Mouse (Mus musculus) megakaryocyte-erythroid progenitor cell, adult 5-6 weeks (primary cell): ENCODE measurements around the gene Map1lc3b. TPM values are rescaled to one million over a fixed set of nuclear protein-coding genes. Genes with fewer than 3 reads are reported as not detected.
A peak's percentile ranks its signal among the peaks of the same experiment; 100 is the strongest.

Experiments
- ATAC-seq: replicated peaks from 2 replicates; pipeline ENCODE4 v1.8.0; 2016; ENCODE audit warnings: mild to moderate bottlenecking, inconsistent platforms; ENCODE audit not compliant: severe bottlenecking, poor library complexity, low FRiP score, low TSS enrichment
- total RNA-seq, 2 experiments: library from RNA; stranded (forward) in 1 of 2; stranded (reverse) in 1 of 2; fragments of 200-1000, 215-1000 nt in 1 of 2; fragments of >200 nt in 1 of 2; fragmentation: Nextera tagmentation in 1 of 2; gene quantifications; 2 replicates each; pipeline ENCODE4 v1.2.3; 2014 to 2017

Gene Map1lc3b
- 59.8 and 72.6 TPM in 2 replicates for total RNA-seq (2014; fragmentation: Nextera tagmentation)
- 49.2 and 80.3 TPM in 2 replicates for total RNA-seq (2017)

DNA sequence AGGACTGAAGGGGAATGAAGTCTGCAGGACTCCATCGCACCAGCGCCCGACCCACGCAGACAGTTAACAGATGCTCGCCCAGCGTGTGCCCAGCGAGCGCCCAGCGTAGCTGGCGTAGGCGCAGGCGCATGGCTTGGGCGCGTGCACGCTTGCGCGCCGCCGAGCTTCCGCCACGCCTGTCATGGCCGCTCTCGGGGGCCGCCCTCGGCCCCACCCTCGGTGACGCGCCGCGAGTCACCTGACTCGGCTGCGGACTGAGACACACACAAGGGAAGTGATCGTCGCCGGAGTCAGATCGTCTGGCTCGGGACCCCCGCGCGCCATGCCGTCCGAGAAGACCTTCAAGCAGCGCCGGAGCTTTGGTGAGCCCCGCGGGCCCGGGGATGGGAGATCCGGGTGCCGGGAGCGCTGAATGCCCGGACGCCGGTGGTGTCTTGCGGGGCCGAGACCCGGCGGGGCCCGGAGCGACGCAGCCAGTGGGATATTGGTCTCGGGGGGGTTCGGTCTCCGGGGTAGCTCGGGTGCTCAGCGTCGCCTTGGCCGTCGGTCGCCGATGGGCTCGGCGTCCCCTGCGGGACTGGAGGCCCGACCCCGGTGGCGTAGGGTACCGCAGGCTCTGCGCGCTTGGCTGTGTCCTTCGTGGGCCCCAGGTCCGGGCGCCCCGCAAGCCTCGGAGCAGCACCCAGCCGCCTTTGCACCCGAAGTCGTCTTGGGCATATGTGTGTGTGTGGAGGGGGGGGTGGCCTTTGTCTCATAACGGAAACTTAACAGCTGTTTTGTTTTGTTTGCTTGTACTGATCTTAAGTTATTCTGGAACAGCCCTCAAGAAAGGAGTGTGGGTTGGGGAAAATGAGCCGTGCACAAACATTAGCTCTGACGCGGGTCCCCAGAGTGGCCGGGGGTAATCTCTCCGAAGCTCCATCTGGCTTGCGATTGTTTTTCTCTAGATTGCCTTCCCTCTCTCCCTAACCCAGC is at the start of gene Map1lc3b:
Gene Map1lc3b, plus strand, starts transcription at position 159 of the 975 bp plus-strand sequence.
- ATAC-seq = peak; percentile 43

DNA sequence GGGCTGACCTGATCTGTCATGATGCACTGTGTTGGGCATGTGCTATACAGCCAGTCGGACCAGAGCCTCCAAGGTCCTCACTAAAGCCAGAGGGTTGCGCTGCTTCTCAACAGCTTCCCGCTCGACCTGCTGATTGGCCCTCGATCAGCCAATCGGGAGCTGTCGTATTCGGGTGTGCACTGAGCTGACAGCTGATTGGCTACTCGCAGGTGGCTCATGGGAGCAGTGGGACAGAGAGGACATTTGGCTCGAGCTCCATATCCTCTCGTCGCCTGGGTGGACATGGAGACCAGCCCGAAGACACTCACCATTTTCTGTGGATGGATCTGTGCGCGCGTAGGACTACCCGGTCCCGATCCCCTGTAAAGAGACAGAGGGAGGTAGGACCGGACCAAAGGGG is 48.3 kb upstream of the Map1lc3b start:
- ATAC-seq = no peak

GRCm38 (mm10) chr8:121542901-121543300 is 47.3 kb upstream of the Map1lc3b start:
- no peak for ATAC-seq

DNA sequence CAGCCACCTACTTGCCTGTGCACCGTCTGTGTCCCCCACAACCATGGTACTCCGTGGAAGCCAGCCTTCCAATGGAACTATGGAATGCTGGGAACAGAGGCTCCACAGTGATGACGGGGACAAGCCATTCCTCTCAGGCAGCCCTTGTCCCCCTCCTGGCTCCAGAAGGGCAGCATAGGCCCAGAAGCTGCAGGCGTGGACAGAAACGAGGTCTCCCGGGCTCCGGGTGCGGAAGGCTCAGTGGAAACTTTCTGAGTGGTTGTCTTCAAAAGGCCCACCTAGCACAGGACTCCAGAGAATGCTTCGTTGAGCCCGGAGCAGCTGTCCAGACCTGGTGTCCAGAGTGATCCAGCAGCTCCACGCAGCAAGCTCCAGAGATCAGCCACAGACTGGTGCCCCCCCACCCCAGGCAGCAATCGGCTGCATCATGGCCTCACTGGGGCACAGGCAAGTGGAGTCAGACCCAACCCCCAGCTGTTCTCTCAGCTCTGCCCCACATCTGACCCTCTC is 45.8 kb upstream of the Map1lc3b start, which contains the start of gene 1700018B08Rik:
Gene 1700018B08Rik, minus strand, starts transcription at position 45 of the 510 bp plus-strand sequence.
- no peak for ATAC-seq

DNA sequence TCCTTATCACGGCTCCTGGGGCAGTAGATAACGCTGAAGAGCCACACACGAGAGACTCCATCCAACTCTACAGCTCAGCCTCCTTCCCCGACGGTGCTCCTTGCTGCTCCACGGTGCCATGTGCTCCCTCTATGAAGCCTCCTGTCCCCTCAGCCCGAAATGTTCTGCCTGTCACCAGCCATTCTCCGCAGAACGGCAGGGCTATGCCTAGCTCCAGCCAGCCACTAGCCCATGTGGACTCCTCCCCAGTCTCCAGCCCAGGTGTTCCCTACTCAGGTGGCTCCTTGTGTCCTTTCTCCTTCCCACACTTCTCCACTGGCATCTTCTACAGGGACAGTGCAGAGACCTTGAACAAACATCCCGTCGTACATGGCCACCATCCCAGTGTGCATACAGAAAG is 45.2 kb upstream of the Map1lc3b start:
- ATAC-seq = no peak

DNA sequence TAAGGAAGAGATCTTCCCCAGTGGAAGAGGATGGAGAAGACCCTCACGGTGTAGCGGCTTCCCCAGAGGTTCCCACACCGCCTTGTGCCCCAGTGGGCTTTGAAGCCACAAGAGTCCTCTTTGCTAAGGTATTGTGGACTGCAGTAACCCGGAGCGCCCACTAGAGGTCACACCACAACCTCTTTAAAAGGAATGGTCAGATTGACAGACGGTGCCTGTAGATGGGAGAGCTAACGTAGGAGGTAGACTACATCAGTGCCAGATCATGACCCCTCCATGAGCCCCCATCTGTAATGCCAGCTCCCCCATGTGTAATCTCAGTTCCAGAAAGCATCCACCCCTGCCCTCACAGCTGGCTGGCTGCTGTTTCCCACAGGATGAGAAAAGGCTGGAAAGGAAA is 43.0 kb upstream of the Map1lc3b start:
- peak; percentile 81 for ATAC-seq

DNA sequence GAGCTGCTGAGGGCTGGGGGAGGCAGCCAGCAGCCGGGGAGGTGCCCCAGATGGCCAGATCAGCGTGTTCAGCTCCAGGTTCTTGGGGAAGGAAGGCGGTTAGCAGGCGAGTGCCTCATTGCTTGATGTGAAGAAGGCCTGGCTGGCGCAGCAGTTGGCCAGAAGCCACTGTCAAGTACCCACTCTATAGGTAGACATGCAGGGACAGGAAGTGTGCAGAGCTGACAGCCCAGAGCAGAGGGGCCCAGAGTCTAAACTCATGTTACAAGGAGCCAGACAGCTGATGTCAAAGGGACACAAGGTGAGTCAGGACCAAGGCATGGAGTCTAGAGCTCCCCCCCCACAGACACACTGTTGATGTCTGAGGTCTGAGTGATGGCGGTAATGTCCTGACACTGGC is 40.1 kb upstream of the Map1lc3b start:
- ATAC-seq = no peak

GRCm38 (mm10) chr8:121551065-121551985 is 38.8 kb upstream of the Map1lc3b start:
- ATAC-seq = no peak

GRCm38 (mm10) chr8:121552506-121552905 is 37.7 kb upstream of the Map1lc3b start:
- ATAC-seq = no peak

DNA sequence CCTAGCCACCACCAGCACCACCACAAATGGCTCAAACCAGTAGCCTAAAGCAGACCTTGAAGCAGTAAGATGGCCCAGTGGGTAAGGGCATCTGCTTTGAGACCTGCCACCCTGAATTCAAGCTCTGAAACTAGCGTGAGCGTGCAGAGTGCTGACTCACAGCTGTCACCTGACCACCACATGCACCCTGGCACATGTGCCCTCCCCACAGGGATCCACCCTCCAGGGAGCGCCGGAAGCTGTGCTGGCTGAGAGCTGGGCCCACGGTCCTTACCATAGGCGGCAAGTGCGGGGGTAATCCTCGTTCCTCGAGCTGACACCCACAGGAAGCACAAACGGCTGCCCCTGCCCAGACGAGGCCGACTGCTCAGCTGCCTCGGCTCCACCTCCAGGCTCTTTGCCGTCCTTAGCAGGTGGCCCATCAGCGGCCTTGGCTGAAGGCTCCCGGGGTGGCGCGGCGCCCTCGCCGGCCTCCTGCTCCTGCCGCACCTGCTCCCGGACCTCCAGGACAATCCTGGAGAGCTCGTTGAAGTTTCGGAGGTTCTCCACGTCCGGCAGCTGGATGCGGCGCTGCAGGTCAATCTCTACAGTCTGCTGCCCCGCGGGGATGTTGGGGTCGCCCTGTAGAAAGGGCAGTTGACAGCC is 36.2 kb upstream of the Map1lc3b start:
- ATAC-seq = no peak

DNA sequence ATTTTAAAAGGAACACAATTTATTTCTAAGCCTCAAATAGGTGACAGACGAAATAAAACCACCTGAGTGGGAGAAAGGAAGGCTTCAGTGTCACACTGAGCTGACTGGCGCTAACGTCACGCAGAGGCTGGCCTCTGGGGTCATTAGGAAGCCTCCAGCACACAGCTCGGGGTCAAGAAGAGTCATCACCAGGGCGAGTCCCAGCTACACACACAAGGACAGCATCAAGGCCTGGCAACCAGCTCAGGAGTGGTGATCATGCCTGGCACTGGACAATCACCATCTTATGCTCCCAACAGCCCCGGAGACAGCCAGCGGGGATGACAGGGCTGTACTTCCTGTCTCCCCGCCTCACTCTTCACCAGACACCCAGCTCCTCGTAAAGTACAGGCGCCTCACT is 32.4 kb upstream of the Map1lc3b start:
- no peak for ATAC-seq

- ATAC-seq = no peak
Observed at GRCm38 (mm10) chr8:121558538-121558937, 31.6 kb upstream of the Map1lc3b start.

GRCm38 (mm10) chr8:121559801-121560200 is 30.4 kb upstream of the Map1lc3b start:
- no peak for ATAC-seq

GRCm38 (mm10) chr8:121560432-121561100 is 29.6 kb upstream of the Map1lc3b start:
- ATAC-seq = no peak

DNA sequence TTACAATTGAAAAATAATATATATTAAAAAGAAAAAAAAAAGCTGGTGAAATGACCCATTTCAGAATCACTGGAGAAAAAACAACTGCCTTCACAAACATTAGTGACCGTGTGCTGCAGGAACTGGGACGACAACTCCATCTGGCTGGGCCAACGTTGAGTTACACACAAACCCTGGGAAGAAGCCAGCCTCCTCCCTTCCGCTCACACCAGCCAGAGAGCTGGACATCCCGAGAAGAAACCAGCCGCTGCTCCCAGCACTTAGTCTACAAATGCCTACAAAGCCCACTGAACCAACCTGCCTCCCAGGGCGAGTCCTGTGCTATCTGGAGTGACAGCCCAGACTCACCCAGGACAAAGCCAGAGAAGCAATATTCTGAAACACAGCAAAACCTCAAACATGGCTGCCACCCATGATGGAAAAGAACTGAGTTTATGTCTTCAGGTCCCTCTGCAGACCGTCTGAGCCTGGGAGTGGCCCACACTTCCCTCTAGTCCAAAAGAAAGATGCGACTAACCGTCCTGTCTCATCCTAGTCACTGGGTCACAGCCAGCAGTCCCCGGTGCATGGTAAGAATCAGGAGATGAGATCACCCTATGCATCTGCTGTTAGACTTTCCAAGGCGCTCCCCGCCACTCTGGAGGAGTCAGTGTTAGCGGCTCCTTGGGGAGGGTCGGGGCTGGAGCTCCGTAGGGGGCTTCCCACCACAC is 28.4 kb upstream of the Map1lc3b start:
- no peak for ATAC-seq

DNA sequence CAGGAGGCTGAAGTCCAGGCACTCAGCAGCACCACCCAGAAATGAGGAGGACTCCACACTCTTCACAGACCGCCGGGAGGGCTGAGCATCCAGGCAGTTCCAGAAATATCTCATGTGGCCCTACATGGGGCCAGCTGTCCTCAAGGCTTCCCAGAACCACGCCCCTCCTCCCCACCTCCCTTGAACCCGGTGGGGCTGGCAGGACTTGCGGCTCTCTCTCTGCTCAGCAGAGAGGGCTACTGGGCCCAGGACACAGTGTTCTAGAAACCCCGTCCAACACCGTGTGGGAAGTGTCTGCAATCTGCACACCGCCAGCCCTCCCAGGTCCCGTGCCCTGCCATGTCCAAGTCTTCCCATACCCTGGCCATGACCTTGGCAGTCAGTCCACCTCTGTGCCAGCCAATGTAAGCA is 27.2 kb upstream of the Map1lc3b start:
- no peak for ATAC-seq

- no peak for ATAC-seq
Observed at GRCm38 (mm10) chr8:121563701-121564100, 26.5 kb upstream of the Map1lc3b start.

DNA sequence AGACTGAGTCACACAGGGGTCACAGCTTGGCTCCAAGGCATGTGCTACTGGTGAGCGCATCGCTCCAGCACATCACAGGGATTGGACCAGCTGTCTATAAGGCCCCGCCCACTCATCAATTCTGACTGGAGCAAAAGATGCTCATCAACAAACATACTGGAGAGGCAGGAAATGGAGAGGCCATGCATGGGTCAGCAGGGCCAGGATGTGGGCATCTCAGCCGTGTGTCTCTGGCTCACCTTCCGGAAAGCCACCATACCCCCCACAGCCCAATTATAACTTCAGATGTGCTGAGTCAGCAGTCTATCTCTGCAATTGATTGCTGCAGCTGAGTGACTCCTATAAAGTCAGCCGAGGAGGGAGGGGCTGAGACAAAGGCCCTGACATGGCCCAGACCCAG is 21.8 kb upstream of the Map1lc3b start:
- ATAC-seq = no peak
